Mouse (Mus musculus): Measurements from ENCODE around the gene Dnm2.

DNA sequence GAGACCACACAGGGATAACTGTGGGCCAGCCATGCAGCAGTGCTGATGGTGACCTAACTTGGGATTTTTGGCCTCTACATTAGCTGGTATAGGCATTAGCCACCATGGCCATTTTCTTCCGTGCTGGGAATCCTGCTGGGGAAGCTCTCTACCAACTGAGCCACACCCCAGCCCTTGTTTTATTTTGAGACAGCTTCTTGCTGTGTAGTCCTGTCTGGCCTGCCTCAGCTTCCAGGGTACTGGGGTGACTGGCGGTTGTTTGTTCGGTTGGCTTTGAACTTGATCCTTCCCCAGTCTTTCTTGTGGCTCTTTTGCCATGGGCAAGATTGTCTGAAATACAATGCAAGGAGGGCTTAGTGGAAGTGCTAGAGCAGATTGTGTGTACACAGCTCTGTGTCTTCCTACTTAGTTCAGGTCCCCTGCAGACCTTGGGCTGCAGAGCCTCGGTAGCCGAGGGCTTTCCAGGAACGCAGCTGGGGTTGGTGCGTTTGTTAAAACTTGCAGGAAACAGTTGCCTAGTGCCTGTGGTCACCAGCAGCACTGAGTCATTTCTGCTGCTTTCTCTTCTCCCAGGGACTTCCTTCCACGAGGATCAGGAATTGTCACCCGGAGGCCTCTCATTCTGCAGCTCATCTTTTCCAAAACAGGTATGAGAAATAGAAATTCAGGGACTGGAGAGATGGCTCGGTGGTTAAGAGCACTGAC, 32.4 kb downstream of the Dnm2 start:
- TF ChIP-seq CTCF (conservative IDR thresholded peaks at IDR 0.05; ENCODE audit: low read length) = no peak
- TF ChIP-seq POU5F1 (IDR thresholded peaks at IDR 0.05; ENCODE audit: borderline replicate concordance, low read length) = no peak
- no peak for TF ChIP-seq NANOG (IDR thresholded peaks at IDR 0.05; ENCODE audit: borderline replicate concordance, low read length)

Data from E14TG2a.4 (cell line).